Mouse (Mus musculus): ENCODE measurements at regions not wholly inside any gene's neighbourhood (a gene's known extent, or its start where the extent isn't known, plus 50 kb on each side); places are given as distances from the start of the nearest gene placed in this dataset.

- H3K9me3 ChIP-seq (ENCODE audit: control insufficient read depth, low read length), result no peaks in the 10 kb centered on the region
- ATAC-seq (ENCODE audit: low read depth) (no peak), DNase-seq (ENCODE audit: low spot score) (peak; percentile 40)
- no peaks in the 10 kb centered on the region for H3K4me1 ChIP-seq (ENCODE audit: control insufficient read depth, insufficient read depth, low read length)
- H3K27ac ChIP-seq (replicated peaks; ENCODE audit: low read depth, low read length), result no peak overlapping the region
- 19% methylated on average over 4 of the region's 4 CpGs for WGBS
- no peak overlapping the region for H3K4me3 ChIP-seq (ENCODE audit: low read depth, low read length)
- no peaks in the 10 kb centered on the region for H3K36me3 ChIP-seq (ENCODE audit: control insufficient read depth, insufficient read depth, low read length)
- H3K4me2 ChIP-seq (ENCODE audit: low read depth, low read length), result no peak overlapping the region
- no peaks in the 10 kb centered on the region; the same call in 1 of the 2 replicates for H3K27me3 ChIP-seq (replicated peaks; ENCODE audit: control insufficient read depth, insufficient read depth, low read length)
- H3K9ac ChIP-seq (ENCODE audit: low read depth, low read length), result no peak overlapping the region
These were observed 67.8 kb downstream of the Olfr1505 start for GRCm38 (mm10) chr19:13980988-13981630.

GRCm38 (mm10) chr19:13982823-13983222 is 69.5 kb downstream of the Olfr1505 start:
- Histone ChIP-seq H3K9ac (ENCODE audit: low read depth, low read length) (no peak overlapping the region), H3K36me3 (ENCODE audit: control insufficient read depth, insufficient read depth, low read length) (no peaks in the 10 kb centered on the region), H3K4me1 (ENCODE audit: control insufficient read depth, insufficient read depth, low read length) (no peaks in the 10 kb centered on the region), H3K4me3 (ENCODE audit: low read depth, low read length) (no peak overlapping the region), H3K9me3 (ENCODE audit: control insufficient read depth, low read length) (no peaks in the 10 kb centered on the region), H3K27ac (replicated peaks; ENCODE audit: low read depth, low read length) (no peak overlapping the region), H3K4me2 (ENCODE audit: low read depth, low read length) (no peak overlapping the region), H3K27me3 (replicated peaks; ENCODE audit: control insufficient read depth, insufficient read depth, low read length) (no peaks in the 10 kb centered on the region; the same call in 1 of the 2 replicates)
- ATAC-seq (ENCODE audit: low read depth) (no peak), DNase-seq (ENCODE audit: low spot score) (peak; percentile 11)
- 56% methylated on average over 3 of the region's 3 CpGs for WGBS

Measured in embryonic facial prominence, embryonic 14.5 days (tissue).